Mouse (Mus musculus): Measurements from ENCODE around the gene Aes.
A peak's percentile ranks its signal among the peaks of the same experiment; 100 is the strongest.

The Aes gene

DNA sequence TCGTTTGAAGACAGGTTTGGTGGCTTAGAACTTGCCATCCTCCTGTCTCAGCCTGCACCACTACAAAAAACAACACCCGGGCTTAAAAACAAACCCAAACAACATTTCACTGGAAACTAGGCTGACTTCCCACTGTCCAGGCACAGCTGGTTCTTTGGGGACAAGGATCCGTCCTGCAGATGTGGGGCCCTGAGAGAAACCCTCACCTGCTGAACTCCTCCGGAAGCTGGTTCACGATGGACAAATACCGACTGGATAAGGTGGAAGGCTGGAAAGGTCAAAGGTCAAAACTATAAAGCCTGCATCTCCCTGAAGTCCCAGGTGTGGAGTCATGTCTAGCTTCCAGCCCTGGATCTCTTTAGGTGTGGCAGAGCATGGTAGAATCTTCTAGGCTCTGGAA is 39.6 kb downstream of the Aes start:
- no peak for DNase-seq

DNA sequence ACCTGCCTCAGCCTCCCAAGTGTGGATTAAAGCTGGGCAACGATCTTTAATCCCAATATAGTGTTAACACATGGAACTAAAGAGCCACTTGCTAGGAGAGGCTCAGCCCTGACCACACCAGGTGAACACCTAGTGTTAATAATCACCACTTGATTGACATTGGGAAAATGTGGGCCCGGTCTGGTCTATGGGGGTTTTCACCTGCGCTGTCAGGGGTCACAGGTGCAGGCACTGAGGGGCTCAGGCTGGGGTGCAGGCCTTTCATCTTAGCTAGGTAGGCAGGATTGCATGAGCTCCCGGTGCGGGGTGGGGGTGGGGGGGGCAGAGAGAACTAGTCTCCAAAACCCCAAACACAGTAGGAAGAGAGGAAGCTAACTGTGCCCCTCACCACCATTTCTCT is 40.3 kb downstream of the Aes start:
- no peak for DNase-seq

DNA sequence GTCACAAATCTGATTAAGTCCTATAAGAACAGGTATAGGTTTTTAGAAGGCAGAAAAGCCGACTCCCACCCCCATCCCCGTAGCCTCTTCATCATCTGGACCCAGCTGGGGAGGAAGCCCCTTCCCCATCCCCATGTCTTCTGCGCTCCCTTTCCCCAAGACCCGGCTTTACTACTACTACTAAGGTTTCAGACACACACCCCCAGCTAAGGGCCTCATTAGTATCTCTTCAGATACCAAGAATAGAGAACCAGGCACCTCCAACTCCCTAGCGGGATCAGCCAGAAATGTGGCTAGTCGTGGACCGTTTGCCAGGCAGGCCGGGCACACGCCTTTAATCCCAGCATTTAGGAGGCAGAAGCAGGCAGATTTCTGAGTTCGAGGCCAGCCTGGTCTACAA is 40.8 kb downstream of the Aes start:
- DNase-seq = peak; percentile 34

DNA sequence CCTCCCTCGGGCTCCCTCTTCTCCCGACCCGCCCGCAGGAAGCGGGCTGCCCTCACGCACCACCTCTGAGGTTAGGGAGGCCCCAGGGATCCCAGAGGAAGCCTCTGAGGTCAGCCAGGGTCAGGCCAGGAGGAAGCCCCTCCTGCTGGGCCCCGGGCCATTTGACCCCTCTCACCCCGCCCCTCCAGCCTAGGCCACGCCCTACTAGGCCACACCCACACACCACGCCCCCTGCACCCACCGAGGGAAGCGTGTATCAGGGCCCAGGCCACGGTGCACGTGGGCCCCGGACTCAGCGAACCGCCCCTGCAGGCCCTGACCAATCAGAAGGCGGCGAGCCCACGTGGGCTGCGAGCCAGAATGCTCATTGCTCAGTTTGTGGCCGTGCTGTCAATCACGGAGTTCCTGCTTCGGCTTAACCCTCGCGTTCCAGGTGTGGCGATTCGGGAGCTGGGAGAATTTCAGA is 41.5 kb downstream of the Aes start, which contains the start of gene Tle6:
Gene Tle6, minus strand, starts transcription at position 336 of the 466 bp plus-strand sequence.
- DNase-seq = peak; percentile 91

DNA sequence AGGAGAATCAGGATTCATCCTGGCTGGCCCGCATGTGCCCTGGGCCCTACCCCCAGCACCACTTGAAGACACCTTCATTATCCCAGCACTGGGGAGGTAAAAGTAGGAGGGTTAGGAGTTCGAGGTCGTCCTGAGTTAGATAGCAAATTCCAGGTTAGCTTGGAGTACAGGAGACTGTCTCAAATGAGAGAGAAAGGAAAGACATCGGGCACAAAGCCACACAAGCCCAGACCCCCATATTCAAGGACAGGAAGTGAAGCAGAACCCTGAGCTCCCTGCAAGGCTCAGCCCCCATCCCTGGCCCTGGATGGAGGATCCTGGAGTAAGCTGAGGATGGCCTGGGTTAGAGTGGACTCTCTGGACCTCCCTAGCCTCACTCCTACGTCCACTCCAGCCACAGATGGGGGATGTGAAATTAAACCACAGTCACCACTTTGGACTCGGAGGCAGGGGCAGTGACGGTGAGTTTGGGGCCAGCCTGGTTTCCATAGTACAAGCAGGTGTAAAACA is 42.2 kb downstream of the Aes start:
- DNase-seq = peak; percentile 39

GRCm38 (mm10) chr10:81602741-81603151 is 43.5 kb downstream of the Aes start:
- peak; percentile 63 for DNase-seq

DNA sequence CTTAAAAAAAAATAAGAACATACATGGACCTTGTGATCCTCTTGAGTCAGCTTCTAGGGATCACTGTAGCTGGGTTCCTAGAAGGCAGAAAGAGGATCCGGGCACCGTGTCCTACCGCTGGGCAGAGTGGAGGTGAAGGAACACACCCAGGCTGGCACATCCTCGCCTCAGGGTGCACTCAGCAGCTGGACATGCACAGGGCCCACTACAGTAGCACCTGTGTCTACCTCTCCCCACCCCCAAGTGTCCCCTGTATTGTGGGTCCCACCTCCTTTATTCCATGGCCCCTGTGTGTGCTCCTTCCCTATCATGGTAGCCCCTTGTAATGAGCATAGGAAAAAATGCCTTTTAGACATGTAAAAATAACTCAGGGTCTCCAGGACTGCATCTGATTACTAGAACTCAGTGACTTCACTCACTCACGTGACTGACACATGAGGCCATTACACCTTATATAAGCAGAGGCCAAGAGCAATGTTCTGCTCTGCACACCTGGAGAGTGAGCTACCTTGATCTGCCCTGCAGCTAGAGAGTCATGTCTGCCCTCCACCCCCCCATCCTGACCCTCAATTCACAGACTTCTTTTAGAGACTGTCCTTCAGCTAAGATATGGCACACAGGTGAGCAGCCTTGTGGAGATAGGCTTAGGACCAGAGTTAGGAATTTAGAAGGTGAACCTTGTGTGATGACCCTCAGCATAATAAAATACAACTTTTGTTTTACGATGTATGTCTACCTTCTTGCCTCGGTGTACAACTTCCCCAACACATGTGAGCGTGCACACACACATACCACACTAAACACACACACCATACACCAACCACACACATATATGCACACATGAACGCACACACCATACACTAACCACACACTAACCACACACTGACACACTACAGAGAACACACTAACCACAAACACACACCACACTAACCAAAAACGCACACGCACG is 45.0 kb downstream of the Aes start:
- peak; percentile 45 for DNase-seq

DNA sequence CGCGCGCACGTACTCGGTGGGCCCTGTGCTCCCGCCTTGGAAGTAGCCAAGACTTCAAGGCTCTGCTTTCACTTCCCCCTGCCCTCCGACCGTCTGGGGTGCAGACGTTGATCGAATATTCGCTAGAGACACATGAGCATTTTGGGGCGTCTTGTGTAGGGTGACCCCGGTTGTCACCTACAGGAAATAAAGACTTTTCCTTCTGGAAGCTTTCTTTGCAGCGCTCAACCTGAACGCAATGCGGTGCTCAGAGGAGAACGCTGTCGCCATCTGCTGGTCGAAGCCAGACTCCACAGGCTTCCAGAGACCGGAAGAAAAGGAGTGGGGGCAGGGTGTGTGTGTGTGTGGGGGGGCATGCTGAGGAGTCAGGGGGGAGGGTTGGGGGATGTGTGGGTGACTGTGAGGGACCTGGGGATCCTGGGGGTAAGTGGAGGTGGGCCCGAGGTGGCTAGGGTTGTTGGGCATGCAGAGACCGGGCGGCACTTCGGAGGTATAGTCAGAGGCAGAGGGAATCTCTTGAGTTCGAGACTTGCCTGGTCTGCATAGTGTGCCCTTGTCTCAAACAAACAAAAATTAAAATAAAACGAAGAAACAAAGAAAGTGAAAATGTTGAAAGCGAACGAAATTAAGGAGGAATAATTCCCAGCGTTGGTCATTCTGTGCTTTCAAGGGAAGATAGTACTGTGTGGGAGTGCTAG is 45.8 kb downstream of the Aes start:
- peak; percentile 86 for DNase-seq

DNA sequence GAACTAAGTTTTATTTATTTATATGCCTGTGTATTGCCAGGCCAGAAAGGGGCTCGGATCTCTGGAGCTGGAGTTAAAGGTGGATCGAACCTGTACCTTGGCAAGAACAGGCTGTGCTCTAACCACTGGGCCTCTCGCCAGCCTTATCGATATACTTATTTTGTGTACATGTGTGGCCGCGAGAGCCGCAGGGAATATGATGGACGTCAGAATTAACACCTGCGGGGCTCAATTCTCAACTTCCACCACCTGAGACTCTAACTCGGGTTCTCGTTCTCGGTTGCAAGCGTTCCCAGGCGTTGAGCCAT is 46.3 kb downstream of the Aes start:
- no peak for DNase-seq

GRCm38 (mm10) chr10:81605974-81606751 is 46.9 kb downstream of the Aes start, which contains the start of gene BC025920:
BC025920 (plus strand) TSS chr10:81606270.
- peak; percentile 93 for DNase-seq

DNA sequence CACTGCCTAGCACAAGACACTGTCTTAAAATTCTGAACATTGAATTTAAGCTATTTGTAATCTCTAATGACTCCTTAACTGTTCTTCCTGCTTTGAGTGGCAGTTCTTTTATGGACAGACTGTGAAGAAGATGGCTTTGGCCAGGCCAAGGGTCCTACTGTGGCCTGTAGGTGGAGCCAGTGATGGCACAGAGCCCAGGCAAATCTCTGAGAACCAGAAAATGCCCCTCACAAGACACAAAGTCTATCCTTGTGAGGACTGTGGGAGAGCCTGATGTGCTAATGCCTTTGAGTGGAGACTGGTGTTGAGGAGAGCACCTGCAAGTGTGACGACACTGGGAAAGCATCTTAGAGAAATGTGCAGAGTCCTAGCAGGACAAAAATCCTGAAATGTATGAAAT is 49.0 kb downstream of the Aes start:
- no peak for DNase-seq

DNA sequence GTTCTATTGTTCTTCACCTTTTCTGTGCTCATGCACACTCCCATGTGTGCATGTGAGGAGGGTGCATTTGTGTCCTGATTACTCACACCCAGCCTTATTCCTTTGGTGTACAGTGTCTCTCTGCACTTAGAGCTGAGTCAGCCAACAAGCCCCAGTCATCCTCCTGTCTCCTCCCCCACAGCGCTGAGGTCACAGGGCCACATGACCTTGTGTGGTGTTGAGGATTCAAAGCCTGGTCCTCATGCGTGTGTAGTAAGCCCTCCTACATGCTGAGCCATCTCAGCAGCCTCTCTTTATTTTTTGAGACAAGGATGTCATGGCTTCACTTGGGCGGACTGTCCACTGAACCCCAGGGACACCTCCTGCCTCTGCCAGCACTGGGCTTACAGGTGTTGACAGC is 53.5 kb downstream of the Aes start:
- no peak for DNase-seq

- DNase-seq = no peak
Observed at GRCm38 (mm10) chr10:81615486-81615885, 56.2 kb downstream of the Aes start.

All from cerebellum, adult 8-10 months (tissue).